Mouse (Mus musculus): ENCODE data around the gene Gm6351.
"Not testable (repeated sequence)": the region's sequence is repeated elsewhere in the genome, so short reads cannot be mapped to it uniquely, and the experiment has no call there.

Gm6351 gene

GRCm38 (mm10) chr5:94076085-94076484, at the start of gene Gm6351:
Gene Gm6351 (plus strand): TSS chr5:94076385.
- DNase-seq = not testable (repeated sequence)

DNA sequence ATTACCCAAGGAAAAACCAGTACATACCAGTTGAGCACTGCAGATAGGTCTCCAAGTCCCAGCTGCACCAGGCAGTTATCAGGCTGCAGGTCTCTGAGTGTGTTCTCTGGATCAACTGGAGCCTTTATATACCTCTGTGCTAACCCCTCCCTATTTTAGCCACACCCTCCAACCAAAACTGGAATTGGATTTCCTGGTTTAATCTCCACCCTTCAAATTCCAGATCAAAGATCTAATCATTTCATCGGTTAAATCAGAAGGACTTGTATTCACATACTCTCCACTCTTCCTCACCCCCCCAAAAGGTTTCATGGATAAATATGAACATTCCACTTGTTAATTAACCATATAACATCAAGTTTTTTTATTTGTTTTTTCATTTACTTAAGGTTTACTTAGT, 5.7 kb upstream of the Gm6351 start, which contains the start of gene BC061212:
Gene BC061212, minus strand, starts transcription at position 101 of the 400 bp plus-strand sequence.
- not testable (repeated sequence) for DNase-seq

Measured in cerebellum, adult 9-11 months (tissue).